Mouse (Mus musculus) stomach, embryonic 16.5 days (tissue): Measurements from ENCODE around the gene Crip3. TPM values are rescaled to one million over a fixed set of nuclear protein-coding genes. Genes with fewer than 3 reads are reported as not detected.

ENCODE experiments used
- ATAC-seq: fragments of 200-750 bp; cut with Nextera tagmentation; 2 replicates; pipeline ENCODE4 v1.8.0; 2017; ENCODE audit warnings: moderate number of reproducible peaks, moderate TSS enrichment; ENCODE audit not compliant: insufficient read depth, low FRiP score
- H3K27ac ChIP-seq: fragments of 300-500 bp; sonication (generic); 2 replicates; pipeline ENCODE4 v1.5.1; 2014; ENCODE audit warnings: low read length
- H3K27me3 ChIP-seq: fragments of 300-500 bp; sonication (generic); 2 replicates; pipeline ENCODE4 v1.6.1; 2014; ENCODE audit warnings: low read length, control low read depth, mixed read lengths; ENCODE audit not compliant: control insufficient read depth, insufficient read depth
- H3K36me3 ChIP-seq: fragments of 300-500 bp; sonication (generic); 2 replicates; pipeline ENCODE4 v1.6.1; 2014; ENCODE audit warnings: low read length; ENCODE audit not compliant: control insufficient read depth, insufficient read depth
- H3K4me1 ChIP-seq: fragments of 300-500 bp; sonication (generic); 2 replicates; pipeline ENCODE4 v1.6.1; 2014; ENCODE audit warnings: low read length, control low read depth, mixed read lengths; ENCODE audit not compliant: control insufficient read depth, insufficient read depth
- H3K4me2 ChIP-seq: fragments of 300-500 bp; sonication (generic); 2 replicates; pipeline ENCODE4 v1.6.1; 2014; ENCODE audit warnings: low read depth, low read length, mixed read lengths
- H3K4me3 ChIP-seq: fragments of 300-500 bp; sonication (generic); replicated peaks from 2 replicates; pipeline ENCODE4 v1.5.1; 2014; ENCODE audit warnings: mild to moderate bottlenecking, low read length
- H3K9ac ChIP-seq: fragments of 300-500 bp; sonication (generic); 2 replicates; pipeline ENCODE4 v1.6.1; 2014; ENCODE audit warnings: low read length
- H3K9me3 ChIP-seq: fragments of 300-500 bp; sonication (generic); replicated peaks from 2 replicates; pipeline ENCODE4 v1.6.1; 2016; ENCODE audit warnings: low read length, control low read depth; ENCODE audit not compliant: control insufficient read depth
- WGBS: fragments of 180-500 bp; shearing (Covaris S2); extraction: QIAGEN DNeasy Blood & Tissue Kit; methylation state at CpG from one replicate; pipeline ENCODE4 v1.1.7; 2014; 5-methylcytosine and 5-hydroxymethylcytosine counted together
- polyA plus RNA-seq: library from polyadenylated mRNA; unstranded; fragments of >200 nt; fragmentation: Nextera tagmentation; extraction: Ambion mirVana; gene quantifications from 2 replicates; pipeline ENCODE4 v1.2.1, GENCODE M21; 2015

The Crip3 gene
- polyA plus RNA-seq, 1 experiment from 2014 or later, result 1.5 TPM

DNA sequence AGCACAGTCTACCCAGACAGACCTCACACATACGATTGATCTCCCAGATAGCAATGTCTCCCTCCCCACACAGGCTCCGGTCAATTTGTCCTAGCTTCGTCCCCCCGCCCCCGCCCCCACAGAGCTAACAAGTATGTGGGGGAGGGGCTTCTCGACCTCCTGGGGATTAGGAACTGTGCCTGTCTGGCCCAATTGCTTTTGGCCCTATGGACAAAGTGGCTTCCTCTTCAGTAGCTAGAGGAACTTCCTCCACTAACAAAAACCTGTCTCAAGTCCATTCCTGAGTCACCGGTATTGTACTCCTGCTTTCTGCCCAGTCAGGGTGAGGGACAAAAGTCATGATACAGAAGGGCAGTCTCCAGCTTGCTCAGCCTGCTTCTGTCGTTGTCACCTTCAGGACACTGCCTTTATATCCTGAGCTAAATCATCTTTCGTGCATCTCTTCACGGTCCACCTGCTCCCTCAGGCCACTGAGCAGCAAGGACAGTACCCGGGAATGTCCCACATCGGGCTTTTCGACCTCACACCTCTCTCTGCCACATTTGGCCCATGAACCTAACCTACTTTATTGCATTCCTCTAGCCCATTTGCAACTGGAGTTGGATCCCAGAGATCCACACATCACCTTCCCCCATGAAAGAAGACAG is 24.7 kb downstream of the Crip3 start:
- WGBS, result 12% methylated on average over 13 of the region's 13 CpGs
- H3K36me3 ChIP-seq, result no peaks in the 10 kb centered on the region
- no peak overlapping the region for H3K9ac ChIP-seq
- no peak overlapping the region for H3K4me2 ChIP-seq
- H3K9me3 ChIP-seq, result no peaks in the 10 kb centered on the region
- H3K27me3 ChIP-seq, result peaks cover 33% of the 10 kb centered on the region
- ATAC-seq, result no peak
- H3K4me3 ChIP-seq, result no peak overlapping the region
- no peak overlapping the region for H3K27ac ChIP-seq
- H3K4me1 ChIP-seq, result peaks cover 19% of the 10 kb centered on the region

DNA sequence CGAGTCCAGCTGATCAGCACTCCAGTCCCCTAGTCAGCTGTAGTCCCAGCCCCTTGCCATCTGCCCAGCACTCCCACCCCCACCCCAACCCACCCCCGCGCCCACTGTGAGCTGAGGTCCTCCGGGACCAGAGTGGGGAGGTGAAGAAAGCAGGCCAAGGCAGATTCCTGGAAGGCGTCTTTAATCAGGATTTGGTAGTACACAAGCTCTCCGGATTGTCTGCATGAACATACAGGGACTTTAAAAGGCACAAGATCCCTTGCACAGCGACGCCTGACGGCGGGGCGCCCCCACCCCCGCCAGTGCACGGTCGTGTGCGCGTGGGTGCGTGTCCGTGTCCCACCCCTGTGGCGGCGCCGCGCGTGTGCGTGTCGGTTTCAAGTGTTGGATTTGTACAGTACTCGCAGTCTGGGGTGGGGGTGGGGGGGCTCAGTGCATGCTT is 25.3 kb downstream of the Crip3 start:
- H3K4me3 ChIP-seq, result peak overlapping the region; percentile 42
- H3K4me2 ChIP-seq, result peak overlapping the region; percentile 68
- ATAC-seq, result no peak
- WGBS, result 2% methylated on average over 26 of the region's 26 CpGs
- H3K9me3 ChIP-seq, result no peaks in the 10 kb centered on the region
- no peak overlapping the region for H3K27ac ChIP-seq
- H3K4me1 ChIP-seq, result peaks cover 19% of the 10 kb centered on the region
- H3K27me3 ChIP-seq, result peaks cover 38% of the 10 kb centered on the region
- H3K36me3 ChIP-seq, result no peaks in the 10 kb centered on the region
- H3K9ac ChIP-seq, result 0 out of 2 replicates have a peak overlapping the region, but pooled peaks have one; percentile 44

DNA sequence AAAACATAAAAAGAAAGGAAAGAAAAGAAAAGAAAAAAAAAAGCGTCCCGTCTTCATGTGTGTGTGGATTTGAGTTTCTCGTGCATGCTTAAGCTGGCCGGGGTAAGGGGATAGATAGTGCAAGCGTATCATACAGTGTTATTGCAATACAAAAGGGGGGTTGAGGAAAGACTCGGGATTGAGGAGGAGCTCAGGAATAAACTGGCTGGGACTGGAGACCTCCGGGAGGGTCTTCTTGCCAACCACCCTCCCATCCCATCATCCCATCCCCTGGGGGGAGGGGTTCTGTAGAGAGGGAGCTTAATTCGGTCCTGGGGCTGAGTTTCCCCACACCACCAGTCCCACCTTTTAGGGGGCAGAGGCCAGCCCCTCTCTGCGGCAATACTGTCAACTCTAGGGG is 25.8 kb downstream of the Crip3 start:
- Histone ChIP-seq H3K27ac (no peak overlapping the region), H3K36me3 (no peaks in the 10 kb centered on the region), H3K4me1 (peaks cover 19% of the 10 kb centered on the region), H3K4me2 (peak overlapping the region; percentile 68), H3K27me3 (peaks cover 41% of the 10 kb centered on the region), H3K9ac (0 out of 2 replicates have a peak overlapping the region, but pooled peaks have one; percentile 62), H3K9me3 (no peaks in the 10 kb centered on the region), H3K4me3 (peak overlapping the region; percentile 42)
- no peak for ATAC-seq
- WGBS, result 2% methylated on average over 9 of the region's 9 CpGs

DNA sequence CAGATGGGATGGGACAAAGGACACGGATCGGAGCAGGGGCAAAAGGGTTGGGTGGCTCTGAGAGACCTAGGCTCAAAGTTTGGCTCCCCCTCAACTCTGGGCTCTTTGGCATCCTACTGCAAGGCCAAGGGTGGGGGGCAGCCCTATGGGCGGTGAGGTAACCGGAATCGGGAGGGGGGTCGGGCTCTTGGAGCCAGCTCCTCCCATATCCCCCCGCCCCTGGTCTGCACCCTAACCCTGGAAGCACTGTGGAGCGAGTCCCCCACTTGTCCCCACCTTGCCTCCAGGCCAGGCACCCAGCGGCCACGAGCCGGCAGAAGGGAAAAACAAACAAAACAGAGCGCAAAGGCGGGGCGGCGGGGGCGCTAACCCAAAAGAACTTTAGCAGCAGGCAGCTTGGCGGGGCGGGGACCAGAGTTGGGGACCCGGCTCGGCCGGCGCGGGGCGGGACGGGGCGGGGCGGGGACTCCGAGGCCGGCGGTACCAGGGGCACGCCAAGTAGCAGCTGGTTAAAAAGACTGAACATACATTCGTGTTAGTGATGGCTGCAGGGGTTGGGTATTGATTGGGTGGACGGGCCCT is 26.5 kb downstream of the Crip3 start:
- H3K9ac ChIP-seq, result peak overlapping the region; percentile 62
- peak overlapping the region; percentile 68 for H3K4me2 ChIP-seq
- peaks cover 19% of the 10 kb centered on the region for H3K4me1 ChIP-seq
- ATAC-seq, result peak; percentile 34; the same call in 1 of the 2 replicates
- peaks cover 47% of the 10 kb centered on the region for H3K27me3 ChIP-seq
- peak overlapping the region; percentile 42 for H3K4me3 ChIP-seq
- no peaks in the 10 kb centered on the region for H3K9me3 ChIP-seq
- no peak overlapping the region for H3K27ac ChIP-seq
- no peaks in the 10 kb centered on the region for H3K36me3 ChIP-seq
- WGBS, result under 1% methylated on average over 31 of the region's 33 CpGs

DNA sequence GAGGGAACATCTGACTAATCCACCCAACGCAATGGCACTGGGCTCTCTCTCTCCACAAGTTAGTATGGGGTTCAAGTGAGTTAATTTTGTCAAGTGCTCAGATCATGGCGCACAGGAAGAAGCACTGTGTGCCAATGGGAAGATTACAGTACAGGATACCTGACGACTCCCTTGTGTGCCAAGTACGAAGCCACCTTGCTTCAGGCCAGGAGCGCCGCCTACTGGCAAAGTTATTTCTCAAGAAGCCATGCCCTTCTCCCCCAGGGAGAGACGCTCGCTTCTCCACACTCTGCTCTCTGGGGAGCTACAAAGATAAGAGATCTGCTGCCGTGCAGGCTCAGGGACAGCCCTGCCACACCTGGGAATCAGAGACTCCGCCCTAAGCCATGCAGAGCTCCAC is 29.1 kb downstream of the Crip3 start:
- H3K36me3 ChIP-seq, result no peaks in the 10 kb centered on the region
- H3K9ac ChIP-seq, result no peak overlapping the region
- WGBS, result 13% methylated on average over 10 of the region's 10 CpGs
- H3K9me3 ChIP-seq, result no peaks in the 10 kb centered on the region
- ATAC-seq, result no peak
- H3K27me3 ChIP-seq, result peaks cover 53% of the 10 kb centered on the region
- H3K27ac ChIP-seq, result no peak overlapping the region
- H3K4me1 ChIP-seq, result peaks cover 21% of the 10 kb centered on the region
- H3K4me3 ChIP-seq, result no peak overlapping the region
- H3K4me2 ChIP-seq, result no peak overlapping the region

DNA sequence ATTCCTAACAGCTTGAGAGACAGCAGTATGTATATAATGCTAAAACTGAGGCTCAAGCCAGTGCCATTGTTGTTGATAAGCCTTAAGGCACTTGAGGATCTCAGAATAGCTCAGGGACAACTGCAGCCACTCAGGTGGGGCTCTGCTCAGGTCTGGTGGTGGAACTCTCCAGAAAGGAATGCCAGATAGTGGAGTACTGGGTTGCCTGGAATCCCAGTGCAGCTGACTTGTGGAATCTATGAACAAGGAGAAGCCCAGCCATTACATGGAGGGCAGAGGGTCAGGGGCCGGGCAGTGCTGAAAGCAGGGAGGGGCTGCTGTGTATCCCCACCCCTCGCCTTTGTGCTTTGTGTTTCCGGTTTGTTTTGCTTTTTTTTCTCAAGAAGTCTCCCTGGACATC is 29.7 kb downstream of the Crip3 start:
- Histone ChIP-seq H3K36me3 (no peaks in the 10 kb centered on the region), H3K4me2 (no peak overlapping the region), H3K27ac (no peak overlapping the region), H3K4me3 (no peak overlapping the region), H3K4me1 (peaks cover 21% of the 10 kb centered on the region), H3K27me3 (peaks cover 50% of the 10 kb centered on the region), H3K9ac (no peak overlapping the region), H3K9me3 (no peaks in the 10 kb centered on the region)
- 24% methylated on average over 3 of the region's 3 CpGs for WGBS
- no peak for ATAC-seq

DNA sequence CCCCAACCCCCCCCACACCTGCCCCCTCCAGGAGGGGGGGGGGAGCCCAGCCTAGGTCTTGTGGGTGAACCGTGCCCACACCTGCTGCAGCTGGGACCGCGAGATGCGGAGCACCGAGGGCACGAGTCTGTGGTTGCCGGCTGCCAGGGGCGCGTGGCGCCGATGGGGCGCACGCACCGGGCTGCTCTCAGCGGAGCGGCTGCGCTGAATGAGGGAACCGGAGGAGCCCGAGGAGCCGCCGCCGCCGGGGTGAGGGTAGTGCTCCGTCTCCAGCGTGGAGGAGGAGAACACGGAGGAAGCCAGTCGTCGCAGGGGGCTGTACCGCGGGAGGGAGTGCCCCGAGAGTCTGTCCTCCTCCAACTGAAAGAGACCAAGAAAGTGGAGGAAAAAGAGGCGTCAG is 31.9 kb downstream of the Crip3 start:
- Histone ChIP-seq H3K36me3 (no peaks in the 10 kb centered on the region), H3K27ac (no peak overlapping the region), H3K4me2 (peak overlapping the region; percentile 60), H3K4me1 (peaks cover 7% of the 10 kb centered on the region; the same call in 1 of the 2 replicates), H3K9ac (peak overlapping the region; percentile 62), H3K4me3 (peak overlapping the region; percentile 41), H3K27me3 (peaks cover 34% of the 10 kb centered on the region), H3K9me3 (no peaks in the 10 kb centered on the region)
- ATAC-seq, result no peak
- under 1% methylated on average over 32 of the region's 32 CpGs for WGBS

DNA sequence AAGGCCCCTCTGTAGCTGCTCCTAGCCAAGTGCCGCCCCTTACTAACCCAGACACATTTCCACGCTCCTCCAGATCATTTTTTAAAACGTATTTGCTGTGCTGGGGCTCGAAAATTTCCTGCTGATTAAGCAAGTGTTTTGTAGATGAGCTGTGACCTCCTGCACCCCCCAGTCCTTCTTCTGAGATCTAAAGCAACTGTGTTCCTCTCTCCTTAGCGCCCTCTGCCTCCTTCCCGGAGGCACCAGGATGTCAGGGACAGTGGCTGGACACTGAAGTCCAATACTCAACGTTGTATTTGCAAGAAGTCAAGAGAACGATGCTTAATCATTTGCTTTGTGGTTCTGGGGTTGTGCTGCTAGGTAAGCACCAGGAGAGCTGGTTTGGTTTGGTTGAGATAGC is 32.6 kb downstream of the Crip3 start:
- Histone ChIP-seq H3K9ac (peak overlapping the region; percentile 62; the same call in 1 of the 2 replicates), H3K4me3 (peak overlapping the region; percentile 41), H3K27me3 (peaks cover 32% of the 10 kb centered on the region), H3K4me2 (peak overlapping the region; percentile 60), H3K4me1 (0 out of 2 replicates have a peak, but pooled peaks cover 5% of the 10 kb centered on the region), H3K9me3 (no peaks in the 10 kb centered on the region), H3K27ac (no peak overlapping the region), H3K36me3 (no peaks in the 10 kb centered on the region)
- WGBS, result 16% methylated on average over 8 of the region's 8 CpGs
- ATAC-seq, result no peak

DNA sequence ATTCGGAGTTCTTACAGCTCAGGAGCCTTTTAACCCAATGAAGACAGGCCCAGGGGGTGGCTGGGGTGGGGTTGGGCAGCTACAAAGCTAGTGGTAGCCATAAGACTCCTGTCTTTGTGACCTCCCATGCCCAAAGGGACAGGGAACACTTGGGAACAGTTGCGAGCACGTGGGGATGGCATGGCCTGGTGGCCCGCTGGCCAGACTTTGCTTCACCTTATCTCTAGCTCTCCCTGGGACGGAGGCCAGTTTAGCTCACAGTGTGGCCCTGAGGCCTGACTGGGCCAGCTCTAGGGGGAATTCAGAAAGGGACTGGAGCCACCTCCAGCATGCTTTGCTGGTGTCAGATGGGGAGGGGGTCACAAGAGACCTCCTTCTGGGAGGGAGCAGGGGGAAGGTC is 33.5 kb downstream of the Crip3 start:
- ATAC-seq, result no peak
- no peak overlapping the region for H3K4me3 ChIP-seq
- no peaks in the 10 kb centered on the region for H3K9me3 ChIP-seq
- no peak overlapping the region for H3K9ac ChIP-seq
- H3K4me2 ChIP-seq, result no peak overlapping the region
- WGBS, result 76% methylated on average over 5 of the region's 5 CpGs
- H3K4me1 ChIP-seq, result 0 out of 2 replicates have a peak, but pooled peaks cover 5% of the 10 kb centered on the region
- H3K36me3 ChIP-seq, result no peaks in the 10 kb centered on the region
- peaks cover 32% of the 10 kb centered on the region for H3K27me3 ChIP-seq
- H3K27ac ChIP-seq, result no peak overlapping the region
